Mouse (Mus musculus) megakaryocyte progenitor cell, adult 5-6 weeks (primary cell): ENCODE measurements around the gene Trp53. TPM values are rescaled to one million over a fixed set of nuclear protein-coding genes. Genes with fewer than 3 reads are reported as not detected.
"Not testable (repeated sequence)": the region's sequence is repeated elsewhere in the genome, so short reads cannot be mapped to it uniquely, and the experiment has no call there.

Experiments used
- ATAC-seq: replicated peaks from 2 replicates; pipeline ENCODE4 v1.8.0; 2016; ENCODE audit warnings: mild to moderate bottlenecking, moderate TSS enrichment, inconsistent platforms; ENCODE audit not compliant: poor library complexity
- total RNA-seq, 2 experiments: library from RNA; stranded (forward) in 1 of 2; stranded (reverse) in 1 of 2; fragments of 157-497, 149-512 nt in 1 of 2; fragments of 200-1000 nt in 1 of 2; gene quantifications; 2 replicates each; pipeline versions ENCODE4 v1.2.3 to v1.2.4; 2015 to 2017

Trp53 gene
- total RNA-seq (2015), result 124 and 173 TPM in 2 replicates
- 65.1 and 65.6 TPM in 2 replicates for total RNA-seq (2017)

- peak; percentile 57 for ATAC-seq
Observed at GRCm38 (mm10) chr11:69580091-69580514, at the start of gene Trp53, which contains the start of gene Wrap53. TSS of gene Trp53 (plus strand) at chr11:69580359. TSS of gene Wrap53 (minus strand) at chr11:69580255.

GRCm38 (mm10) chr11:69530755-69531154 lies 49.4 kb upstream of the Trp53 start:
- ATAC-seq, result 0 out of 2 replicates have a peak, but pooled peaks have one; percentile 48

GRCm38 (mm10) chr11:69532480-69533150 lies 47.5 kb upstream of the Trp53 start:
- ATAC-seq, result no peak

- ATAC-seq, result no peak
Observed at GRCm38 (mm10) chr11:69534990-69535389, 45.2 kb upstream of the Trp53 start.

DNA sequence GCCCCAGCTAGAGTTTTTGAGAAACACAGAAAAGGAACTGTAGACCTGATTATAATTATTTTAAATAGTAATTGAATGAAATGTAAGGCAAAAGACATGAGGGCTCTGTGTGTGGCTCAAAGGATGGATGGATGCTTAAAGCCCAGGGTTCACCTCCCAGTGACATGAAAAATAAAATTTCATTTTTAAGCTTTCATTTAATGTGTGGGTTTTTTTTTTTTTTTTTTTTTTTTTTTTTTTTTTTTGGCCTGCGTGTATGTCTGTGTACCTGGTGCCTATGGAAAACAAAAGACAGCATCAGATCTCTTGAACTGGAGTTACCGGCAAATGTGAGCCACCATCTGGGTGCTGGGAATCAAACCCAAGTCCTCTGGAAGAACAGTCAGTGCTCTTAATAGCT lies 39.5 kb upstream of the Trp53 start:
- no peak for ATAC-seq

DNA sequence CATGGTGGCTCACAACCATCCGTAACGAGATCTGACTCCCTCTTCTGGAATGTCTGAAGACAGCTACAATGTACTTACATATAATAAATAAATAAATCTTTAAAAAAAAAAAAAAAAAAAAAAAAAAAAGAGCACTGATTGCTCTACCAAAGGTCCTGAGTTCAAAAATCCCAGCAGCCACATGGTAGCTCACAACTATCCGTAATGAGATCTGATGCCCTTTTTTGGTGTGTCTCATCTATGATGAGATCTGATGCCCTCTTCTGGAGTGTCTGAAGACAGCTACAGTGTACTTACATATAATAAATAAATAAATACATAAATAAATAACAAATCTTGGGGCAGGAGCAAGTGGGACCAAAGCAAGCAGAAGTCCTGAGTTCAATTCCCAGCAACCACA lies 38.4 kb upstream of the Trp53 start:
- ATAC-seq, result not testable (repeated sequence)

DNA sequence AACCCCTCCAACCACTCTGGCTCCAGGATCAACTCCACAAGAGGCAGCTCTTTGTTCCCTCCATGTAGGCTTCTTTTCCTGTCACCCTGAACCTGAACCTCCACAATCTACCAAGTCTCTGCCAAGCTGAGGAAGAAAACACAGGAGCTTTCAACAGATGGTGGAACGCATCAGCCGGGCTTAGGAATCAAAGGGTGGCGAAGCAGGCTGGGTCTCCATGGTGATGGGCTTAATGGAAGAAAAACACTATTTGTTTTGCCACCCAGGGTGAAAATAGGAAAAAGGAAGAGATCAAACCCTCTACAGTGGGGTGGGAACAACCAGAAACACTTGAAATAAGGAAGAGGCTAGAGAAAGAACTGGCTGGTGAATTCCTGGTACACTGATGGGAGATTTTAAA lies 36.6 kb upstream of the Trp53 start:
- no peak for ATAC-seq

DNA sequence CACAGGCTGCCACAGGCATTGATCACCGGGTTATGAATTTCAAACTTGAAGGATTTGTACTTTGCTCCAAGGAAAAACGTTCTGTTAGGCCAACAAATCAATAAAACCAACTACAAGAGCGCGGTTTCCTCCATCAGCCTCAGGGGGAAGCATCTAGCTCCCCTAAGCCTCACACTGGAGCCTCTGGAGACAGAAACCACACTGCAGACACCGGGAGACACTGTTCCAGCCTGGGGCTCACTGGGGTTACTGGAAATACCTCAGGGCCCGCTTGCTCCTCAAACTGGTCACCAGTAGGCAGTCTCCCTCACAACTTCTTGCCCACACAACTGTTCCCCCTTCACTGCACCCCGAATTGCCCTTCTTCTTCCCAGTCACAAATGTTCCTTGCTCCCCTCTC lies 34.2 kb upstream of the Trp53 start:
- ATAC-seq, result no peak

- peak; percentile 61 for ATAC-seq
Observed at GRCm38 (mm10) chr11:69546423-69547053, 33.6 kb upstream of the Trp53 start.

DNA sequence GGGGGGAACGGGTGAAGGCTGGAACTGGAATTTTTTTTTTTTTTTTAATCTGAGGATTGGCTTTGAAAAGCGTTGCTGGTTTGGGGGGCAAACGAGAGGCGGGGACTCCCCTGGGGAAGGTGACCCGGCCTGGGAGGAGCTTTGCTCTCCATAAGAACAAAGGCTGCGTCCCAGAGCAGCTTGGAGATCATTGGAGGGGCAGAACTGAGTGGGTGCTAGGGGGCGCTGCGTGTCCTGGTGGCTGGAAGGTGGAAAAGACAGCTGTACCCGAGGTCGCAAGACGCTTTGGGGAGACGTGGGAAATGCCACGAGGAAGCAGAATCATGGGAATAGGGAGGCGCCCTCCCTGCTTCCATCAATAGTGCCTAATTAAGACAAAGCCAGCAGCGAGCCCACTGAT lies 33.1 kb upstream of the Trp53 start:
- ATAC-seq, result 0 out of 2 replicates have a peak, but pooled peaks have one; percentile 38

DNA sequence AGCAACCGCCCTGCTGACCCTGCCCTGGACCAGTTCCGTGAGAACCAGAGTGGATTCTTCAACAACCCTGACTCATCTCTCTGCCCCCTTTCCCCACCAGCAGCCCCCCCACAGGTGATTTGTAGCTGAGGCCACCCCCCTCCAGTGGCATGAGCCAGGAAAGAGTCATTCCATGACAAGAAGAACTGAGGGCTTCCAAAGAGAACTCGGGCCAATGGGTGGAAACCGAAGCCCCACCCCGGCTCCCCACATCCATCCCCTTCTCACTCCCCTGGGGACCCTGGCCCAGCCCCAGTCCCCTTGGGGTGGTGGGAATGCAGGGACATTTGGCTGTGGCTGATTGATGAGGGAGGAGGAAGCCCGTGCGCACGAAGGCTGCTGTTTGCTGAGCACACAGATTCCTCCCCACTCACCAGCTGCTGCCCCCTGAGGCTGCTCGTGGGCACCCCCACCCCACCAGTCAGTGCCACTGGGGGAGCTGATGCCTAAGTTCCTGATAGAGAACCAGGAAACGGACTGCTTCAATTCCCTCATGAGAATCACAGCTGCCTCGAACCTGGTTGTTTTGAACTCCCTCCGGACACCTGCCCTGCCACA lies 31.0 kb upstream of the Trp53 start, which contains the start of gene Dnah2:
Gene Dnah2, minus strand, starts transcription at position 51 of the 597 bp plus-strand sequence.
- no peak for ATAC-seq

DNA sequence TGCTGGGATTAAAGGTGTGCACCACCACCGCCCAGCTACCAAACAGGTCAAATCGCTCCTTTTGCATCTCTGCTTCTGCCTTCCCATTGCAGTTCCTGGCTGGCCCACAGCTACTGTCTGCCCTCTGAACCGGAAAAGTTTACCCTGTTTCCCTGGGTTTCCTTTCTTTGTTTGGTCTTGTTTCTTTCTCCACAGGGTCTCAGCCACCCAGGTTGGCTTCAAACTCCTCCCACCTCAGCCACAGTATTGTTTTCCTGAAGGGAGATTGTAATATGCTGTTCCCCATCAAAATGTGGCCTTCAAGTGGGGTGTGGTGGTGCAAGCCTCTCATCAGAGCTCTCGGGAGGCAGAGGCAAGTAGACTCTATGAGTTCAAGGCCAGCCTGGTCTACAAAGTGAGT lies 28.8 kb upstream of the Trp53 start:
- no peak for ATAC-seq

DNA sequence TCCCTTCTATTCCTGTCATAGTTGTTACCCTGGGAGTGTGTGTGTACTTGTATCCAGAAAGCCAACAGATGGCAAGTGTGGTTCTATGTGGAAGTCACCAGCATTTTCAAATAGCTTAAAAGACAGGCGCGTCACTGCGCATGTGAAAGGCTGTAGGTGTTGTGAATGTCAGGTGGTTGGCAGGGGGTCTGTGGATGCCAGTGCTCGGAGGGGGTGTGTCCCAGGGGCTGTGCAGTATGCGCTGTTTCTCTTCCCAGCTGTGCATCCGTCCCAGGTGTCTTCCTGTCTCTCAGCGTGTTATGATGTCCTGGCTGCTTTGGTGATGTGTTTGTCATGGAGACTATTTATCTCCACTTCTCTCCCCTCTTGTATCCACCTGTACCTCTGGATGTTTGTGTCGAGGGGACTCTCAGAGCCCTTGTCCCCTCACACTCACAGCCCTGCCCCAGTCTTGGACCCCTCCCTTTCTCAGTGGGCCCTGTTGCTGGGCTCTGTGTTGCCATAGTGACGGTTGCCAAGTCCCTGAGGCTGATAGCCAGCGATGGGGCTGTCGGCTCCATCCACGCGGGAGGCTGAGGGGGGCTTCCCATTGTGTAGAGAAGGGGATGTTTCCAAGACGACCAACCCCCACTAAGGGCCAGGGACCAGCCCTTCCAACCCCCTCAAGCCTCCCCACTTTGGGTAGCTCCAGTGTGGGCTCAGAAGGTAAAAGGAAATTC lies 27.4 kb upstream of the Trp53 start:
- no peak for ATAC-seq

GRCm38 (mm10) chr11:69553341-69553721 lies 26.8 kb upstream of the Trp53 start:
- ATAC-seq, result no peak

- ATAC-seq, result no peak
Observed at GRCm38 (mm10) chr11:69554539-69555140, 25.5 kb upstream of the Trp53 start.

DNA sequence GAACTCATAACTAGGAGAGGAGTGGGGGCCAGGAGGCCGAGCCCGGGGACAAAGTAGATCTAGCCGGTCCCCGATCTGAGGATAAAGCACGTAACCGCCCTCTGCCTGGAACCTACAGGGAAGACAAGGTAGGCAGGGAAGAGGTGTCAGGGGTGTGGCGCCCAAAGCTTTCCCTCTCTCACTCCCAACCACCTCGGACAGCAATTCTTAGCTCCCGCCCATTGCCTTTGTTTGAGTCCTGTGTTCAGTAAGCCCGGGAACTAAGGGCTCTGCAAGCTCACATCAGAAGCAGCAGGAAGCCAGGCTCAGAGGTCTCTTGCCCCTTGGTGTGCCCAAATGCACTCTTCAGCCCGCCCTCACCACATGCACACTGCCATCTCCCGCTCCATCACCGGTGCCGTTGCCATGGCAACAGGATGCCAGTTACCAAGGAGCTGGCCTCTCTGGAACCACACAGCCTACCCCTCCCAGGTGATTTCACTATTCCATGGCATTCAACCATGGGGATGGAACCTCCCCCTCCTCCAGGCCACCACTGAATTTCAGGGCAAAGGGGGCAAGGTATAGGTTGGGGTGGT lies 22.7 kb upstream of the Trp53 start:
- no peak for ATAC-seq

GRCm38 (mm10) chr11:69558756-69559155 lies 21.4 kb upstream of the Trp53 start:
- peak; percentile 28; the same call in 1 of the 2 replicates for ATAC-seq

- ATAC-seq, result no peak
Observed at GRCm38 (mm10) chr11:69559183-69559582, 21.0 kb upstream of the Trp53 start.

GRCm38 (mm10) chr11:69559851-69560765 lies 20.1 kb upstream of the Trp53 start, which contains the start of gene Efnb3:
TSS of gene Efnb3 (minus strand) at chr11:69560205.
- ATAC-seq, result no peak
